Mouse (Mus musculus) adrenal gland, adult 2 months (tissue): ENCODE results near the gene Sec24a. TPM values are rescaled to one million over a fixed set of nuclear protein-coding genes. Genes with fewer than 3 reads are reported as not detected.
A peak's percentile ranks its signal among the peaks of the same experiment; 100 is the strongest.
"Not testable (repeated sequence)": the region's sequence is repeated elsewhere in the genome, so short reads cannot be mapped to it uniquely, and the experiment has no call there.

Experiments used
- DNase-seq: peaks from one replicate; pipeline ENCODE4 v3.0.0; 2021
- polyA plus RNA-seq: library from polyadenylated mRNA; depleted of rRNA; stranded (reverse); fragments of >200 nt; gene quantifications from 2 replicates; pipeline ENCODE4 v1.2.3, GENCODE M21; 2012
- total RNA-seq, 2 experiments: library from RNA; stranded (reverse); gene quantifications; 2 replicates each; pipeline ENCODE4 v1.2.3; 2021

Gene Sec24a
- total and polyA plus RNA-seq, 3 experiments = 25.2 to 56.7 (median 26.6) TPM

DNA sequence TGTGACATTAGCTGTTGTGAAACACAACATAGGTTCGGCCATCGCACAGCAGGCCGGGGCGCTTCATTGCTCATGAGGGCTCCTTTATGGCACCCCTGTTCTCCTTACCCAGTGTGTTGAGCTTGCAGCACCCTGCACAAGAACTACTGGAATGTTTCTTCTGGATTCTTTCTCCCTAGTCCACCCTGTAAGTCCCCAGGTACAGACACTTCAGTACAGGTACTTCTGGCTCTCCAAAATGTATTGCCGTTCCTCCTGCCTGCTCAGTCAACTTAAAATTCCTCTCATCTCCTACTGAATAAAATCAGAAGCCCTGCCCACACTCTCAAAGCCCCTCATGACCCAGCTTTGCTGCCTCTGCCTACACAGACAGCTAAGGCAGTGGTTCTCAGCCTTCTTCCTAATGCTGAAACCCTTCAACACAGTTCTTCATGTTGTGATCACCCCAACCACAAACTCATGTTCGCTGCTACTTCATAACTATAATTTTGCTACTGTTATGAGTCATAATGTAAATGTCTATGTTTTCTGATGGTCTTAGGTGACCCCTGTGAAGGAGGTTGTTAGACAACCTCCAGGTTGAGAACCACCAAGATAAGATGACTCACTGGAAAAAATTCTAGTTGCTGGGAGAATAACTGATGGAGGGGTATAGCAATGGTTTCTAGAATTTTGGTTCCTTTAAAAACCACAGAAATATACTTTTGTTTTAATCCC is 3.3 kb downstream of the Sec24a start:
- no peak for DNase-seq

DNA sequence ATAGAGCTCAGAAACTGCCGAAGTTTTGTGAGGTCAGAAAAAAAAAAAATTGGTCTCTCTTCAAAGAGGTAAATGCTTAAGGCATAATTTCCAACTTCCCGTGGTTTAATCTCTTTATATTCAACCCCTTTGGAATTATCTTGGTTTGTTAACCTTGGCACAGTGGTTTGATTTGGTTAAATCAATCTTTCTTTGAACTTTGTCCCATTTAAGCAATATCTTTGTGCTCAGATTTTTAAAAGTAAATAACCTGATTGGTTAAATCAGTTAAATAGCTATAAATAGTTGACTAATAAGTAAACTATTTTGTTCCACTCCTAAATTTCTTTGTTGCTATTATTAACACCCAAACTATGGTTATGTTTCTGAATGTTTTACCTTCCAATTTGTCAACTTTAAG is 4.2 kb downstream of the Sec24a start:
- no peak for DNase-seq

DNA sequence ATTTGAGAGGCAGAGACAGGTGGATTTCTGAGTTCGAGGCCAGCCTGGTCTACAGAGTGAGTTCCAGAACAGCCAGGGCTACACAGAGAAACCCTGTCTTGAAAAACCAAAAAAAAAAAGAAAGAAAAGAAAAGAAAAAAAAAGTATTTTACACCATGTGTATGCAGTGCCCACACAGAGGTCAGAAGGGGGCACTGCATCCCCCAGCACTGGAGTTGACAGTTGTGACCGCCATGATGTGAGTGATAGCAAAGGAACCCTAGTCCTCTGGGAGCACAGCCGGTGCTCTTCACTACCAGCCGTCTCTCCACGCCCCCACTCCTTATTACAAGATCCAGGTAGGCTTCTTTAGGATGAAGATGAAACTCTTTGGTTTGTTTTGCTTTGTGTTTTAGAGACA is 5.2 kb downstream of the Sec24a start:
- not testable (repeated sequence) for DNase-seq

DNA sequence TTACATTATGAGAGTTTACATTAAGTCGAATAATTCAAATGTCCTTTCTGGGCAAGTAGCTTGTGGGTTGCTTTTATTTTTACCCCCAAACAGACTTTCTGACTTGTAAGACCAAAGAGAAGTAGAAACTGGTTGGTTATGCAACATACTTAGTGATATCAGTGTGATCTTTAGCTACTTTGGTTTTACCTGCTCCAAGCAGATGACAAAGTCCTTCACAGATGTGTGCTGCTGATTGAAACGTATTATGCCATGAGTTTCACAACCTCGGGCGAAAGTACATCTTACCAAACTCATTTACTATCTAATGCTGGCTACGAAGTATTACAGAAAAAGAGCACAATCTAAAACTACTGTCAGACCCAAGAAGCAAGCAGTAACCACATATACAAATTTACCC is 5.8 kb downstream of the Sec24a start:
- DNase-seq = no peak

DNA sequence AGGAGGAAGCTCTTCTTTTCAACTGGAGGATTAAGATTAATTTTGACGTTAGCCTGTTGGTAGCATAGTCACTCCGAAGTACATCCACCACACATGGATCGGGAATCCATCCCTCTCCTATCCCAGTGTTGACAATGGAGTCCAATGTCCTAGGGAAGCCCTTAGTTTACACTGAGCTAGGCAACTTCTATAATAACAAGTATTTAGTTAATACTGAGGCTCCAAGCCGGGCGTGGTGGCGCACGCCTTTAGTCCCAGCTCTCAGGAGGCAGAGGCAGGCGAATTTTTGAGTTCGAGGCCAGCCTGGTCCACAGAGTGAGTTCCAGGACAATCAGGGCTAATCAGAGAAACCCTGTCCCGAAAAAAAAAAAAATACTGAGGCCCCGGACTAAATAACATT is 6.4 kb downstream of the Sec24a start:
- no peak for DNase-seq

DNA sequence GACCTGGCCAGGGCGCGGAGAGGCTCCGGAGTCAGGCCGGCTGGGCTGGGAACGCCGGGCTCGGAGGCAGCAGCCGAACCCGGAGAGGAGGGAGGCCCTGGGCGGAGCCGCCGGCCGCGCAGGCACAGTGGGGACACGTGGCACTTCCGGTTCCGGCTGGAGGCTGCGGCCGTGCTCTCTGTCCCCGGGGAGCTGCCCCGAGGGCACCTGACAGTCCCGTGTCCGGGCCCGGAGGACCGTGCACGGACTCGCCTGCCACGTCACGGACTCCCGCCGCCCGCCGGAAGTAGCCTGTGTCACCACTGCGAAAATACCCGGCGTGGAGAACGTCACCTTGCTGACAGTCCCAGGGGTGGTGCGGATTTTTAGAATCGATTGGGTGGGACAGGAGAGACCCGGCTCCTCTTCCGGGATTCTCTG is 7.1 kb downstream of the Sec24a start:
- peak; percentile 97 for DNase-seq

DNA sequence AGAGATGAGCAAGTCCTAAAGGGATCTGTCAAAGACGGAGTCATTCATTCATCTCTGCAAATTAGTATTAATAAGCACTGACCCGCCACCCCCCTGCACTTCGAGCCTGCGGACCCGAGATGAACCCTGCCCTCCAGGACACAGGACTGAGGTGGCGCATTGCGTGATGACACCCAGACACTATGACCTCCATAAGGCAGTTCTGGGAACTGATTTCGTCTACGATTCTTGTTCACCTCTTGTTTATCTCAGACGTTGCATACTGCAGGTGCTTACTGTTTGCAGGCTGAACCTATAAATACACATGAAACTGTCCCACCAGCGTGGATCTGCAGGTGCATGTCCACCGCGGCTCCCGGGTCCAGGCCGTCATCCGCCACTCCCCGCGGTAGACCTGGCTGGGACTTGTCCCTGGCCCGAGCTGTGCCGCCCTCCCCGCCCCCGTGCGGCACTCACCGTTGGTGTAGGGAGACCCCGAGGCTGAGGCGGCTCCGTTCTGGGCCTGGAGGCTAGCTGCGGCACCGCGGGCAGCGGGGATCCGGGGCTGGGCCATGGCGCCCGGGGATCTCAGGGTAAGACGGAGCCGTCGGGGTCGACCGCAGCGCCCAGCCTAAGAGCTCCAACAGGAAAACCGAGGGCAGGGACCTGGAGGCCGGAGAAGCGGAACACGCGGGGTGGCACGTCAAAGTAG is 7.7 kb downstream of the Sec24a start:
- DNase-seq = no peak

DNA sequence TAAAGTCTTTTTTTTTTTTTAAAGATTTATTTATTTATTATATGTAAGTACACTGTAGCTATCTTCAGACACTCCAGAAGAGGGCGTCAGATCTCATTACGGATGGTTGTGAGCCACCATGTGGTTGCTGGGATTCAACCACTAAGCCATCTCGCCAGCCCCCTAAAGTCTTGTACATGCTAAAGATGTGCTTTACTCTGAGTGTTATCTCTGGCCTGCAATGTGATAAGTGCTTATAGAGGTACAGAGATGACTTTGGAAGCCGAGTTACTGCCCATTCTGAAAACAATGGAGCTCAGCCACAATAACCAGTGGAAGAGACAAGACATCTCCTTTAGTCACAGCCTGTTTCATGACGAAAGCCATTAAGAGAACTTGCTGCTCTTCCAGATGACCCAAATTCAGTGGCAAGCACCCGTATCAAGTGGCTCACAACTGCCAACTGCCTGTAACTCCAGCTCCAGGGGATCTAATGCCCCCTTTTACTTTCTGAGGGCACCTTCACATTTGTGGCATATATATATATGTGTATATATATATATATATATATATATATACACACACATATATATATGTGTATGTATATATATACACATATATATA is 11.7 kb downstream of the Sec24a start:
- DNase-seq = not testable (repeated sequence)

DNA sequence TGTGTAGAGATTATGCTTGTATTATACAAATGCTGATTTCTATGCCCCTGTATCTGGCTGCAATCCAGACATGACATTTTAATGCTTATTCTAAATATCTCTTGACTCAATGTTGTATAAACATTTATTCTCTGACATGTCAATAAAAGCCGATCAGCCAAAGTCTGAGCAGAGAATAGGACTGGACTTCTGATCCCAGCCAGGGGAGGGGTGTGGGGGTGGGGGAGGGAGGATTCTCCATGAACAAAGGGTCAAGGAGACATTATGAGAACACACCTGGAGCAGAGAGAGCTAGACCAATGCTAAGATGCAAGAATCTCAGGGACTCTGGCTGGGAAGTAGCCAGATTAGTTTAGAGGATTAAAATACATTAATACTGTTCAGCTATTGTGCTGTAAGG is 17.3 kb downstream of the Sec24a start:
- no peak for DNase-seq

DNA sequence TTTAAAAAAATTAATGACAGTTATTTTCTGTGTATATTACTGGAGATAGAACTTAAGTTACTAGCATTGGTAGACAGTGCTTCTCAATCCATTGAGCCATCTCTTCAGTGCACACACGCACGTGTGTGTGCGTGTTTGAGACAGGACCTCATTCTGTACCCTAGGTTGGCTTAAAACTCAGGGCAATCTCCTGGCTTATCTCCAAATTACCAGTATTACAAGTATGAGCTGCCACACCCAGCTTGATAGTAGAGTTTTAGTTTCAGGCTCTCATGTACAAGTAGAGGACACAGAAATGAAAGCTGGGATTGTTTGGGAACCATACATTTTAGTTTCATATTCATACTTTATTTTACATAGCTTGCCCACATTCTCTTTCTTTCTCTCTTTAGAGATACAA is 22.7 kb downstream of the Sec24a start:
- no peak for DNase-seq

DNA sequence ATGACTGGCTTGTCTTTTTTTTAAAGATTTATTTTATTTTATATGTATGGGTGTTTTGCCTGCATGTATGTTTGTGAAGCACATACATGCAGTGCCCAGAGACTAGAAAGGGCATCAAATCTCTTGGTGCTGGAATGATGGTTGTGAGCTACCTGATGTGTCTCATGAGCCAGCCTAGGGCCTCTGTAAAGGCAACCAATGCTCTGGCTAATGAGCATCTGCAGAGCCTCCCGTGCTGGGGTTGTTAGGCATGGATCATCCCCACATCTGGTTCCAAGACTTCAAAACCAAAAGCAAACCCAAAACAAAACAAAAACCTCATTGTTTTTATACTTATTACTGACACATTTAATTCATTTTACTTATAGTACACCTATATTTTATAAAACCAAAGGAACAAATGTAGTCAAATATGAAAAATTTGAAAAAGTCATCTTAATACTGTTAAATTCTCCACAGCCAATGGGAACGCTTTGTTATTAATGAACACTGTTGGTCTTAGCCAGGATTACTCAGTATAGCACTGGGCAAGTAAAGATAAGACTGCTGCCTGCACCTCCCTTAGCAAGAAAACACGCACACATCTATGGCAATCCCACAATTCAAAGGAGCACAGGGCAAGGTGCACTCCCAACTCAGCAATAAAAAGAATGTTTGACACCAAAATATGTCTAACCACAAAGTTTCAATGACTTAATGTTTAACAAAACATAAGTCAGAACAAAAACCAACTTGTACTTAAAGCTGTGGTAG is 24.6 kb downstream of the Sec24a start:
- DNase-seq = no peak

DNA sequence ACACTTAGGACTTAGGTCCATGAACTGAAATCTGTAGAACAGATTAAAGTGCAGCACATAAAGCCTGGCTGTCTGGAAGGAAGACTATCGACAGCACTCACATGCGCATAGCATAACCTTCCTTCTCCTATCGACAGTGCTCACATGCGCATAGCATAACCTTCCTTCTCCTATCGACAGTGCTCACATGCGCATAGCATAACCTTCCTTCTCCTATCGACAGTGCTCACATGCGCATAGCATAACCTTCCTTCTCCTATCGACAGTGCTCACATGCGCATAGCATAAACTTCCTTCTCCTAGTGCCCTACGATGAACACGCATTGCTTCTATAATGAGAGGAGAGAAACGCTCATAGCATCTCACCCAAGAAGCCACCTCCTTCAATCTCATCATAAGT is 29.2 kb downstream of the Sec24a start:
- DNase-seq = not testable (repeated sequence)

DNA sequence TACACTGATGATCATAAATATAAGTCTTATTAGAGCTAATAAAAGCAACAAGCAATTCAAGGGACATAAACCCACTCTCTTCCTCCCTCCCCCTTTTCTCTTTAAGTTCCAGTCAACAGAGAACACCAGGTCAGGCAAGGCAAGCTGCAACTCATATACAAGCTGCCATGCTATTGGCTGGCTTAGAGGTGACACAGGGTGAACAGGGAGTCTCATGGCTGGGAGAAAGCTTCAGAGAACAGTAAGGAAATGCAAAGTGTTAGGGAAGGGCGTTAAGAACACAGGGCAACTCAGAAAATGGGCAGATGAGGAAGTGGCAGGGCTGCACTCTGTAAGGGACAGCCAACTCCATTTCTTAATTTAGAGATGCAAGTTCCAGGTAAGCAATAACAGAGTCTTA is 30.6 kb downstream of the Sec24a start:
- no peak for DNase-seq

DNA sequence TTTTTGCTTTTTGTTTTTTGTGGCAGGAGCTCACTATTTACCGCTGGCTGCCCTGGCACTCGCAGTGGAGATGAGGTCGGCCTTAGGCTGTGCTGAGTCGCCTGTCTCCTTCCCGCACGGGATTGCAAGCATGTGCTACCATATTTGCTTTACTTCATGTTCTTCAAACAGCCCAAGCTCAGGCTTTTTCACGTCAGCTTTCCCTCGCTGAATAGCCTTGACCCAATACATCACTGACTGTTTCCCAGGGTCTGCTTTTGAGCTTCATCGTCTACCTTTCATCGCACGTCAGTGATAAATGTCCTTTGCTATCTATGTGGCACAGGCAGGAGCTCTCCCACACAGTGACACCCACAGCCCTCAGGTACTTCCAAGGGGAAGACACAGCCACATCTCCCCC is 42.4 kb downstream of the Sec24a start:
- peak; percentile 9 for DNase-seq

DNA sequence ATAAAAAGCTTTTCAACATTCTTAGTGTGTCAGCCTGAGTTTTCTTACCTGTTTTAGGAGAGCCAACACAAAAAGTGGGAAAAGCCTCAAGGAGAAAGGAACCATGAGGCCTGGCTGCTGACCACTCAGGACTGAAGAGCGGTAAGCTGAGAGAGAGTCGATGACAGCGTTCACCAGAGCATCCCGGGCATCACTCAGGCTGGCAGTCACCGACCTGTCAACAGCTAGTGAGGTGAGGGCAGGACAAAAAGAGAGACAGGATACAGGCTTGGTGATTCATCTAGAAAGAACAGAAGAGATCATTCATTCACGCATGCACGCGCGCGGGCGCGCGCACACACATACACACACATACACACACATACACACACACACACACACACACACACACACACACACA is 56.4 kb downstream of the Sec24a start:
- DNase-seq = no peak

DNA sequence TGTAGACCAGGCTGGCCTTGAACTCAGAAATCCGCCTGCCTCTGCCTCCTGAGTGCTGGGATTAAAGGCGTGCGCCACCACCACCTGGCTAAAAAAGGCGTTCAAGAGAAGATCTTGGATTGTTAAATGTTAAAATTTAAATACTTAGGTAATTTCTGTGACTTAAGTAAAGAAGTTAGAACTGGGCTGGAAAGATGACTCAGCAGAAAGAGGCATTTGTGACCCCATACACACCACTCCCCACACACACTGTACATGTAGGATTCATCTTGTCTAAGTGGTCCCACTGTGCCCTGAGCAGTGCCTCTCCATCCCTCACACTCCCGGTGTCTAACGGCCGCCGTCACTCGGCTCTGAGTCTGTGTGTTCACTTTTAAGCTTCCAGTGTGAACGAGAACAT is 57.0 kb downstream of the Sec24a start:
- no peak for DNase-seq

DNA sequence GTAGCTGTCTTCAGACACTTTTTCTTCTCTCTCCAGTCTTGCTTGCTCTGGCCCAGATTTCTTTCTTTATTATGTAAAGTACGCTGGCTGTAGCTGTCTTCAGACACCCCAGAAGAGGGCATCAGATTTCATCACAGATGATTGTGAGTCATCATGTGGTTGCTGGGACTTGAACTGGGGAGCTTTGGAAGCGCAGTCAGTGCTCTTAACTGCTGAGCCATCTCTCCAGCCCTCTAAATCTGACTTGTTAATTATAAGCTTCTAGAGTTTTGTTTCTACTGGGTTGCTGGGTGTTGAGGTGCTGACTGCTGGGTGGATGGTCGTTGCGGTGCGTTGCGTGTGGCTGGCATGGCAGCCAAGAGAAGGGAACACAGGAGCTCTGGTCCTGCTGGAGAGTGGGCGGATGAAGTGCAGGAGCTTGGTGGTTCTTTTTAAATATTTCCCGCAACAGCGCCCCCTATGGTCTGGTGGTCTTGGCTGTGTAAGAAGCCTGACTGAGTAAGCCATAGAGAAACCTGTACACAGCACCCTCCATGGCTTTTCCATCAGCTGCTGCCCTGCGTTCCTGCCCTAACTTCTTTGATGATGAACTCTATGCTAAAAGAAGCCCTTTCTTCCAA is 59.9 kb downstream of the Sec24a start:
- DNase-seq = no peak

DNA sequence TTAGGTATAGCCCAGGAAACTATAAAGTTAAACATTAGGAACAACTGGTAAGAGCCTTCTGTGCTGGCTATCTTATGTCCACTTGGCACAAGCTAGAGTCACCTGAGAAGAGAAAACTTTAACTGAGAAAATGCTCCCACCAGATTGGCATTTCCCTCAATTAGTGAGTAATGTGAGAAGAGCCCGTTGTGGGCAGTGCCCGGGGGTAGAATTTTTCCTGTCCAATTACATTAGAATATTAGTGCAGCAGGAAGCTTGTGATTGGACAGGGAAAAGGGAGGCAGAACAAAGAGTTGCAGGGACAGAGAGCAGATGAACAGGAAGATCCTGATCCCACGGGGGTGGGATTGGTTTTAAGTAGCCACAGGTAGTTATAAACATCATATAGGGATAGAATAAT is 60.6 kb downstream of the Sec24a start:
- DNase-seq = no peak

DNA sequence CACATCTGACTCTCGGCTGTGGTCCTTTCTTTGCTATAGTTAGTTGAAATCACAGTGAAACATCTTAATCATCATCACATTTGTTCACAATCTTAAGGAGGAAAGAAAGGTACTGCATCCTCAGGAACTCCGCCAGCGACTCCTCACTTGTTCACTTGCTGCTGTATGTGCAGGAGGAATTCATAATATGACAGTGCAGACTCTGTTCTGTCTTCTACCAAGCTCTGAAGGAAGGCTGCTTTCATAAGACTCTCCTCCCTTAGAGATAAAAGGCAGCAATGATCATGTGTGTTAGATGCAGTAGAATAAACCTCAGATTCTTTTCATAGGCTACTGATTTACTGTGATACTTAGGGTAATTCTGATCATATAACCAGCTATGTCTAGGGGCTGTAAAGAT is 68.5 kb downstream of the Sec24a start:
- DNase-seq = no peak

DNA sequence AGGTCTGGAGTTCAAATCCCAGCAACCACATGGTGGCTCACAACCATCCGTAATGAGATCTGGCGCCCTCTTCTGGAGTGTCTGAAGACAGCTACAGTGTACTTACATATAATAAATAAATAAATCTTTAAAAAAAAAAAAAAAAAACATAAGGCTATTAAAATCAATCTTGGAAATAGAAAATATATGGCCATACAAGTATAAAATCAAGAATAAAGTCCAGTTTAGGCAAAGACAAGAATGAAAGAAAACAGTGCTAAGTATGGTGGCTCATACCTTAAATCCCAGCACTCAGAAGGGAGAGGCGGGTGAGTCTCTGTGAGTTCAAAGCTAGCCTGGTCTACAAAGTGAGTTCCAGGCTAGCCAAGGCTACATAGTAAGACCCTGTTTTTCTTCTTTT is 72.8 kb downstream of the Sec24a start:
- not testable (repeated sequence) for DNase-seq

DNA sequence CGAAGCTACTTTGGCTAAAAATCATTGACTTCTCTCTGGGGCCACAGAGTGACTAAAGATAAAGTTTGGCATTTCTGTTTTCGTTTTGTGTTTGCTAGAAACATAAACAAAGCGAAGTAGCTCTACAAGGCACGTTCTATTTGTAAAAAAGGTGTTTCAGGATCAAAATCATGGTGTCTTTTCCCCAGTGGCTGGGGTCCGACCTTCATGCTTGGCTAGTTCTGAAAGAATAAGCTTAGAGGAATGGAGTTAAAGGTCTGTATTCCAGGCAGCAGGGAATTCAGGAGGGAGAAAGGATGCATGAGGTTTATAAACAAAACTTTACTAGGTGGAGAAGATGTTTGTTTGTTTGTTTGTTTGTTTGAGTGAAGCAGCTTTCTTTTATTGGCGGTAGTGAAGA is 74.1 kb downstream of the Sec24a start:
- DNase-seq = no peak
